Mouse (Mus musculus): ENCODE data around the gene Cyp1a2. TPM values are rescaled to one million over a fixed set of nuclear protein-coding genes. Genes with fewer than 3 reads are reported as not detected.

The Cyp1a2 gene
- polyA plus RNA-seq, 1 experiment from 2014 or later, result not detected

DNA sequence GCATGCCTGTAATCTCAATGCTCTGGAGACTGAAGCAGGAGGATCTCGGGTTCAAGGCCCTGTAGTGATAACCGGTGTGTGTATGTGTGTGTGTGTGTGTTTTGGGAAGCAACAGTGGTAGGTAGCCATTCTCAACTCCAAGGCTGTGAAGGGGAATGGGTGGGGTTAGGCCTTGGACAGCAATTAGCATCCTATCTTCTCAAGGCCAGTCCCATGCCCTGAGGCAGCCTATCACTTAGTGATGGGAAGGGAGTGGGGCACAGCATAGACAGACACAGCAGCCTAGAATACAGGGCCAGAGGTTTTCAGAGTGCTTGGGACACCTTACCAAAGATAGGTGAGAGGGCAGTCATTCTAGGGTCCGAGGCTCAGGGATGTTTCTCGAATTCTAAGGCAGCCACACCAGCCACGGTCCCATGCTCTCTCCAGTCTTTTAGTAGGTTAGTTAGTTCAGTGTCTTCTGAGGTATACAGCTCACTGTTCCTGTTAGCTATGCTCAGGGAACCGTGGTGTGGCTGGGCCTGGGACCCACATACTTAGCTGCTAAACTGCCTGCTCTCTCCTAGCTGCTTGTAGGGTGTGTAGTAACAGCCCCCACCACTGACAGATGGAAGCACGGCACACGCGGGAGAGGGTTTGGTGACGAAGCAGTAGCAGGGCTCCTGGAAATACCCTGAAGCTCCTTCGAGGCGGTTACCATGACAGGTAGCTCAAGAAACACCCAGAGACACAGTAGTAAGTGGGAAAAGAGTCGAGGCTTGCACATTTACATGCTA, 41.5 kb downstream of the Cyp1a2 start:
- H3K9ac ChIP-seq, result no peak overlapping the region
- H3K4me1 ChIP-seq, result peaks cover 78% of the 10 kb centered on the region
- WGBS, result 87% methylated on average over 13 of the region's 13 CpGs
- no peak for ATAC-seq (ENCODE audit: low FRiP score)
- H3K27me3 ChIP-seq, result no peaks in the 10 kb centered on the region
- H3K4me3 ChIP-seq, result no peak overlapping the region
- H3K9me3 ChIP-seq (replicated peaks), result no peaks in the 10 kb centered on the region
- no peak overlapping the region for H3K4me2 ChIP-seq (replicated peaks)
- H3K27ac ChIP-seq, result no peak overlapping the region
- H3K36me3 ChIP-seq, result peaks cover 9% of the 10 kb centered on the region; the same call in 1 of the 2 replicates

GRCm38 (mm10) chr9:57641022-57641421, 42.5 kb downstream of the Cyp1a2 start:
- WGBS, result 83% methylated on average over 1 of the region's 1 CpGs
- Histone ChIP-seq H3K9ac (peak overlapping the region; percentile 50; the same call in 1 of the 2 replicates), H3K4me2 (replicated peaks) (no peak overlapping the region), H3K4me3 (no peak overlapping the region), H3K9me3 (replicated peaks) (no peaks in the 10 kb centered on the region), H3K27ac (peak overlapping the region; percentile 12; the same call in 1 of the 2 replicates), H3K36me3 (peaks cover 9% of the 10 kb centered on the region; the same call in 1 of the 2 replicates), H3K27me3 (no peaks in the 10 kb centered on the region), H3K4me1 (peaks cover 80% of the 10 kb centered on the region)
- no peak for ATAC-seq (ENCODE audit: low FRiP score)

- H3K27me3 ChIP-seq, result no peaks in the 10 kb centered on the region
- no peaks in the 10 kb centered on the region for H3K9me3 ChIP-seq (replicated peaks)
- H3K4me1 ChIP-seq, result peaks cover 77% of the 10 kb centered on the region
- 36% methylated on average over 15 of the region's 15 CpGs for WGBS
- peak overlapping the region; percentile 12 for H3K27ac ChIP-seq
- ATAC-seq (ENCODE audit: low FRiP score), result no peak
- peak overlapping the region; percentile 50; the same call in 1 of the 2 replicates for H3K9ac ChIP-seq
- peak overlapping the region; percentile 17 for H3K4me3 ChIP-seq
- peak overlapping the region; percentile 37 for H3K4me2 ChIP-seq (replicated peaks)
- peaks cover 9% of the 10 kb centered on the region; the same call in 1 of the 2 replicates for H3K36me3 ChIP-seq
These were observed 43.1 kb downstream of the Cyp1a2 start for GRCm38 (mm10) chr9:57640384-57640783.

- peak overlapping the region; percentile 17 for H3K4me3 ChIP-seq
- H3K36me3 ChIP-seq, result peaks cover 9% of the 10 kb centered on the region; the same call in 1 of the 2 replicates
- no peak for ATAC-seq (ENCODE audit: low FRiP score)
- H3K4me1 ChIP-seq, result peaks cover 77% of the 10 kb centered on the region
- peak overlapping the region; percentile 12 for H3K27ac ChIP-seq
- peak overlapping the region; percentile 50; the same call in 1 of the 2 replicates for H3K9ac ChIP-seq
- no peaks in the 10 kb centered on the region for H3K9me3 ChIP-seq (replicated peaks)
- H3K27me3 ChIP-seq, result no peaks in the 10 kb centered on the region
- WGBS, result 69% methylated on average over 5 of the region's 5 CpGs
- H3K4me2 ChIP-seq (replicated peaks), result peak overlapping the region; percentile 37
These were observed 43.7 kb downstream of the Cyp1a2 start for GRCm38 (mm10) chr9:57639661-57640328.

GRCm38 (mm10) chr9:57638651-57639459, 44.6 kb downstream of the Cyp1a2 start:
- ATAC-seq (ENCODE audit: low FRiP score), result 0 out of 2 replicates have a peak, but pooled peaks have one; percentile 2
- Histone ChIP-seq H3K36me3 (peaks cover 9% of the 10 kb centered on the region; the same call in 1 of the 2 replicates), H3K27me3 (no peaks in the 10 kb centered on the region), H3K9ac (peak overlapping the region; percentile 50), H3K9me3 (replicated peaks) (no peaks in the 10 kb centered on the region), H3K4me3 (no peak overlapping the region), H3K4me2 (replicated peaks) (peak overlapping the region; percentile 37), H3K27ac (peak overlapping the region; percentile 12; the same call in 1 of the 2 replicates), H3K4me1 (peaks cover 70% of the 10 kb centered on the region)
- 41% methylated on average over 8 of the region's 8 CpGs for WGBS

GRCm38 (mm10) chr9:57637741-57638322, 45.7 kb downstream of the Cyp1a2 start:
- Histone ChIP-seq H3K9me3 (replicated peaks) (no peaks in the 10 kb centered on the region), H3K4me2 (replicated peaks) (no peak overlapping the region), H3K9ac (peak overlapping the region; percentile 50), H3K27ac (peak overlapping the region; percentile 12; the same call in 1 of the 2 replicates), H3K36me3 (peaks cover 9% of the 10 kb centered on the region; the same call in 1 of the 2 replicates), H3K27me3 (no peaks in the 10 kb centered on the region), H3K4me3 (no peak overlapping the region), H3K4me1 (peaks cover 60% of the 10 kb centered on the region)
- no peak for ATAC-seq (ENCODE audit: low FRiP score)
- WGBS, result 54% methylated on average over 6 of the region's 6 CpGs

GRCm38 (mm10) chr9:57637272-57637671, 46.2 kb downstream of the Cyp1a2 start:
- no peak for ATAC-seq (ENCODE audit: low FRiP score)
- Histone ChIP-seq H3K4me2 (replicated peaks) (no peak overlapping the region), H3K4me1 (peaks cover 54% of the 10 kb centered on the region), H3K27me3 (no peaks in the 10 kb centered on the region), H3K9me3 (replicated peaks) (no peaks in the 10 kb centered on the region), H3K4me3 (no peak overlapping the region), H3K9ac (no peak overlapping the region), H3K27ac (no peak overlapping the region), H3K36me3 (peaks cover 7% of the 10 kb centered on the region; the same call in 1 of the 2 replicates)
- WGBS, result 69% methylated on average over 3 of the region's 3 CpGs

GRCm38 (mm10) chr9:57633481-57634024, 50.0 kb downstream of the Cyp1a2 start:
- H3K4me3 ChIP-seq, result no peak overlapping the region
- H3K4me2 ChIP-seq (replicated peaks), result no peak overlapping the region
- H3K27ac ChIP-seq, result no peak overlapping the region
- no peaks in the 10 kb centered on the region for H3K9me3 ChIP-seq (replicated peaks)
- H3K4me1 ChIP-seq, result peaks cover 17% of the 10 kb centered on the region
- H3K9ac ChIP-seq, result no peak overlapping the region
- no peaks in the 10 kb centered on the region for H3K27me3 ChIP-seq
- WGBS, result 54% methylated on average over 4 of the region's 4 CpGs
- no peak for ATAC-seq (ENCODE audit: low FRiP score)
- H3K36me3 ChIP-seq, result peaks cover 35% of the 10 kb centered on the region

- 0 out of 2 replicates have a peak, but pooled peaks cover 6% of the 10 kb centered on the region for H3K4me1 ChIP-seq
- no peak overlapping the region for H3K4me3 ChIP-seq
- H3K36me3 ChIP-seq, result peaks cover 77% of the 10 kb centered on the region
- H3K9ac ChIP-seq, result peak overlapping the region; percentile 13; the same call in 1 of the 2 replicates
- WGBS, result 71% methylated on average over 14 of the region's 14 CpGs
- H3K9me3 ChIP-seq (replicated peaks), result no peaks in the 10 kb centered on the region
- peak overlapping the region; percentile 73 for H3K27ac ChIP-seq
- peak; percentile 57 for ATAC-seq (ENCODE audit: low FRiP score)
- H3K27me3 ChIP-seq, result no peaks in the 10 kb centered on the region
- H3K4me2 ChIP-seq (replicated peaks), result no peak overlapping the region
These were observed 54.2 kb downstream of the Cyp1a2 start for GRCm38 (mm10) chr9:57629118-57629874.

DNA sequence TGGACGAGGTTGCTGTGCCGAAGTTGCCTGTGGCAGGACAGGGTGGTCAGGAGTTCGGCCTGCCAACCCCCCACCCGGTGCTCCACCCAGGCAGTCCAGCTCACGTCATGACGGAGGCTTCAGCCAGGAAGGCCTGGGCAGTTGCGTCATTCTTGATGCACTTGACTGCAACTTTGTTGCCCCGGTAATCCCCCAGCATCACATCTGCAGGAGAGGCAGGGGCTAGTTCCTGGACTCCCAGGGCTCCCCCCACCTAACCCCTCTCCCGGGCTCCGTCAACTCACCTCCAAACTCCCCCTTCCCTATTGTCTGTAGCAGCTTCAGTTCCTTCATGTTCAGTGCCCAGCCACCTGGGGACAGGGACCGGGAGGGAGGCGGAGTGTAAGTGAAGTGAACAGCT, 54.8 kb downstream of the Cyp1a2 start:
- no peak overlapping the region for H3K27ac ChIP-seq
- H3K4me1 ChIP-seq, result 0 out of 2 replicates have a peak, but pooled peaks cover 6% of the 10 kb centered on the region
- ATAC-seq (ENCODE audit: low FRiP score), result peak; percentile 7; the same call in 1 of the 2 replicates
- H3K36me3 ChIP-seq, result peaks cover 77% of the 10 kb centered on the region
- H3K9me3 ChIP-seq (replicated peaks), result no peaks in the 10 kb centered on the region
- no peaks in the 10 kb centered on the region for H3K27me3 ChIP-seq
- H3K9ac ChIP-seq, result peak overlapping the region; percentile 13; the same call in 1 of the 2 replicates
- no peak overlapping the region for H3K4me3 ChIP-seq
- 91% methylated on average over 12 of the region's 12 CpGs for WGBS
- no peak overlapping the region for H3K4me2 ChIP-seq (replicated peaks)
